Mouse (Mus musculus) kidney, adult 2 months (tissue): ENCODE results near the gene Tuba1b.
"Not testable (repeated sequence)": the region's sequence is repeated elsewhere in the genome, so short reads cannot be mapped to it uniquely, and the experiment has no call there.

Experiments used
- CTCF ChIP-seq: fragments of 200-500 bp; conservative IDR thresholded peaks from 2 replicates; pipeline ENCODE4 v1.5.1; 2011; ENCODE audit warnings: low read depth, mild to moderate bottlenecking, control low read depth, low read length, moderate library complexity, mixed read lengths; ENCODE audit not compliant: insufficient read depth, insufficient read length
- POLR2A ChIP-seq: fragments of 200-500 bp; IDR thresholded peaks from one replicate; pipeline ENCODE4 v1.6.1; 2011; ENCODE audit warnings: low read depth, low read length, control low read depth

DNA sequence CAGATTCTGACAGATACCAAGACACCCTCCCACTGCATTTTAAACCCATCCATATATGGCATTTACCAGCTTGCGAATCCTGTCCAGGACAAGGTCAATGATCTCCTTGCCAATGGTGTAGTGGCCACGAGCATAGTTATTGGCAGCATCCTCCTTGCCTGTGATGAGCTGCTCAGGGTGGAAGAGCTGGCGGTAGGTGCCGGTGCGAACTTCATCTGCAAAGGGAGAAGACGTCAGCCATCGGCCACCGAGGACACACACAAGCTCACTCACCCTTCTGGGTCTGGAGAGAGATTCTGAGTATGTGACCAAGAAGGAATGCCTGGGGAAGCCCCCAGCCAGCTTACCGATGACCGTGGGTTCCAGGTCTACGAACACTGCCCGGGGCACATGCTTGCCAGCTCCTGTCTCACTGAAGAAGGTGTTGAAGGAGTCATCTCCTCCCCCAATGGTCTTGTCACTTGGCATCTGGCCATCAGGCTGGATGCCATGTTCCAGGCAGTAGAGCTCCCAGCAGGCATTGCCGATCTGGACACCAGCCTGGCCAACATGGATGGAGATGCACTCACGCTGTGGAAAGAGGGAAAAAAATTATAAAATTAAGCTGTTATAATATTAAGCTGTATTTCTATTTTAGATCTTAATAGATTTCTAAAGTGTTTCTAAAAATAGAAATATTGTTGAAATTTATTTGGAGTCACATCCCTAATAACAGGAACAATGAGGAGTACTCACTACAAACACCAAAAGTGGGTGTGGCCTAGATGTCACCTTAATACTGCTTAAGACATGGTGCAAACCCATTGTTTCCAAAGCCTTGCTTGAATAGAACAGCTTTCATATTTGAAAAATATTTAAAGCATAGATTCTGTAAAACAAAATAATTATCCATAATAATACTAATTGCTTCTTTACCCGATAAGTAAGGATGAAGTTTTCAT is 17.0 kb upstream of the Tuba1b start:
- TF ChIP-seq CTCF, POLR2A: not testable (repeated sequence)
